Mouse (Mus musculus) ES-Bruce4 (cell line): Measurements from ENCODE around the gene Inpp5a.

Experiments used
- CTCF ChIP-seq: IDR thresholded peaks from one replicate; pipeline ENCODE4 v1.8.1; 2011; ENCODE audit warnings: low read depth, low read length
- POLR2A ChIP-seq: IDR thresholded peaks from one replicate; pipeline ENCODE4 v1.8.1; 2011; ENCODE audit warnings: low read length; ENCODE audit not compliant: insufficient read depth

DNA sequence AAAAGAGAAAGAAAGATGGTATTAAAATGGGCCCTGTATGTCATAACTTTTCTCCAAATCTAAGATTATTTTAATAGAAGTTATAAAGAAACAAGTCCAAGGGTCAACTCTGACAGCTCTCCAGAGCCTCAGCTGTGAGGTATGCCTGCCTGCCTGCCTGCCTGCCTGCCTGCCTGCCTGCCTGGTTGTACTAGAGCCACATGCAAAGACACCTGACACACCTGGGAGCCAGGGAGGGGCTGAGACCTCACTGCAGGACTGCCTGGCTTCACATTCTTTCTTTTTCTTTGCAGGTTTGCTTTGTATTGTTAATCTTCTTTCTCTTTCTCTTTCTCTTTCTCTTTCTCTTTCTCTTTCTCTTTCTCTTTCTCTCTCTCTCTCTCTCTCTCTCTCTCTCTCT lies 140.3 kb downstream of the Inpp5a start:
- no peak for TF ChIP-seq CTCF
- no peak for TF ChIP-seq POLR2A
